Mouse (Mus musculus) liver, embryonic 11.5 days (tissue): ENCODE results near the gene Ctdsp1. TPM values are rescaled to one million over a fixed set of nuclear protein-coding genes. Genes with fewer than 3 reads are reported as not detected.

Source experiments
- ATAC-seq: fragments of 200-750 bp; cut with Nextera tagmentation; replicated peaks from 2 replicates; pipeline ENCODE4 v1.8.0; 2017; ENCODE audit warnings: moderate number of reproducible peaks, mild to moderate bottlenecking, moderate TSS enrichment, moderate library complexity; ENCODE audit not compliant: low FRiP score
- DNase-seq: peaks from one replicate; pipeline ENCODE4 v3.0.0-alpha.2; 2017; ENCODE audit warnings: low spot score
- H3K27ac ChIP-seq: fragments of 300-500 bp; sonication (generic); 2 replicates; pipeline ENCODE4 v1.5.1; 2014; ENCODE audit warnings: mild to moderate bottlenecking, low read depth, low read length, control low read depth
- H3K27me3 ChIP-seq: fragments of 300-500 bp; sonication (generic); replicated peaks from 2 replicates; pipeline ENCODE4 v1.6.1; 2014; ENCODE audit warnings: low read length, mixed read lengths; ENCODE audit not compliant: control insufficient read depth, insufficient read depth
- H3K36me3 ChIP-seq: fragments of 300-500 bp; sonication (generic); 2 replicates; pipeline ENCODE4 v1.6.1; 2014; ENCODE audit warnings: mild to moderate bottlenecking, low read length, moderate library complexity, mixed read lengths; ENCODE audit not compliant: control insufficient read depth, insufficient read depth
- H3K4me1 ChIP-seq: fragments of 300-500 bp; sonication (generic); replicated peaks from 2 replicates; pipeline ENCODE4 v1.6.1; 2014; ENCODE audit warnings: low read length, mixed read lengths; ENCODE audit not compliant: control insufficient read depth, insufficient read depth
- H3K4me2 ChIP-seq: fragments of 300-500 bp; sonication (generic); 2 replicates; pipeline ENCODE4 v1.6.1; 2014; ENCODE audit warnings: mild to moderate bottlenecking, control low read depth, moderate library complexity
- H3K4me3 ChIP-seq: fragments of 300-500 bp; sonication (generic); 2 replicates; pipeline ENCODE4 v1.5.1; 2014; ENCODE audit warnings: low read depth, low read length, control low read depth
- H3K9ac ChIP-seq: fragments of 300-500 bp; sonication (generic); 2 replicates; pipeline ENCODE4 v1.6.1; 2014; ENCODE audit warnings: low read depth, low read length, control low read depth
- H3K9me3 ChIP-seq: fragments of 300-500 bp; sonication (generic); 2 replicates; pipeline ENCODE4 v1.6.1; 2016; ENCODE audit warnings: low read length, inconsistent platforms, mixed read lengths; ENCODE audit not compliant: control insufficient read depth
- WGBS: fragments of 180-500 bp; shearing (Covaris S2); extraction: QIAGEN DNeasy Blood & Tissue Kit; methylation state at CpG from one replicate; pipeline ENCODE4 v1.1.7; 2014; 5-methylcytosine and 5-hydroxymethylcytosine counted together
- polyA plus RNA-seq: library from polyadenylated mRNA; unstranded; fragments of >200 nt; fragmentation: Nextera tagmentation; extraction: Ambion mirVana; gene quantifications from 2 replicates; pipeline ENCODE4 v1.2.1, GENCODE M21; 2014

Ctdsp1 gene
- polyA plus RNA-seq, 1 experiment from 2014 or later, result 71.1 TPM

DNA sequence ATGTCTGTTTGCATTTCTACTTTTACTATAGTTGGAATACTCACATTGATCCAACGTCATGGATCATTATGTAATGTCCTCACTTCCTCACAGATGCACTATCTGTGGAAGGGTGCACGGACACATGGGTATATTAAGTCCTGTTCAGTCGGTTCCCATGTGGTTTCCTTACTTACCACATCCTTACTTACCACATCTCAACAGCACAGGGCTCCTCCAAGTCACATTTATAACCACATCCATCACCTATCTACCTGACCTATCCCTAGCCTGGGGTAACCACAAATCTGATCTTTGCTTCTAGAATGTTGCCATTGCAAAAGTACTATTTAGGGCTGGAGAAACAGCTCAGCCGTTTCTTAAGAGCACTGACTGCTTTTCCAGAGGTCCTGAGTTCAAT, 17.9 kb upstream of the Ctdsp1 start:
- ATAC-seq, result no peak
- no peak for DNase-seq
- Histone ChIP-seq H3K9me3 (no peaks in the 10 kb centered on the region), H3K27ac (no peak overlapping the region), H3K27me3 (no peaks in the 10 kb centered on the region), H3K4me3 (no peak overlapping the region), H3K4me2 (no peak overlapping the region), H3K4me1 (0 out of 2 replicates have a peak, but pooled peaks cover 2% of the 10 kb centered on the region), H3K9ac (no peak overlapping the region), H3K36me3 (no peaks in the 10 kb centered on the region)
- WGBS, result 33% methylated on average over 4 of the region's 4 CpGs

DNA sequence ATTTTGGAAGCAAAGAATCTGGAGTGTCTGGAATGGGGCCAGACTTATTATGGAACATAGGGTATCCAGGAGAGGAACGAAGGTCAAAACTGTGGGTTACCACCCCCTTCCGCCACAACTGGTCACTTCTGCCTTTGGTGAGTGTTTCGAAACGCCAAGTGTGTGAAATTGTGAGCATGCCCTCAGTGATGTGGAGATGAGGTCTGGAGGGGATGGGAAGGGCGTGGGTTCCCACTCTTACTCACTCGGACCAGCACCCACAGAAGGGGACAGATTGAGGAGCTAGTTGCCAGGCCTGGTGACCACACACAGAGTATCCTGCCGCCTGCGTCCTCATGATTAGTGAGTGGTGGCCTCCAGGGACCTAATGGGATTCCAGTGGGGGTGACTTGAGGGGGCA, 16.3 kb upstream of the Ctdsp1 start, which contains the start of gene Slc11a1:
Gene Slc11a1 (plus strand): TSS at position 216 of the 400 bp plus-strand sequence.
- peaks cover 8% of the 10 kb centered on the region for H3K4me1 ChIP-seq
- H3K9me3 ChIP-seq, result no peaks in the 10 kb centered on the region
- 60% methylated on average over 8 of the region's 8 CpGs for WGBS
- no peak for ATAC-seq
- DNase-seq, result no peak
- no peak within 1 kb of the TSS for H3K27ac ChIP-seq
- H3K4me2 ChIP-seq, result no peak within 1 kb of the TSS
- no peaks in the 10 kb centered on the region for H3K27me3 ChIP-seq
- H3K36me3 ChIP-seq, result no peaks in the 10 kb centered on the region
- H3K4me3 ChIP-seq, result 0 out of 2 replicates have a peak within 1 kb of the TSS, but pooled peaks have one; percentile 4
- H3K9ac ChIP-seq, result no peak within 1 kb of the TSS

GRCm38 (mm10) chr1:74375561-74375960, 15.7 kb upstream of the Ctdsp1 start:
- no peak for DNase-seq
- 0 out of 2 replicates have a peak overlapping the region, but pooled peaks have one; percentile 4 for H3K4me3 ChIP-seq
- H3K4me1 ChIP-seq, result peaks cover 9% of the 10 kb centered on the region
- H3K36me3 ChIP-seq, result no peaks in the 10 kb centered on the region
- ATAC-seq, result no peak
- no peaks in the 10 kb centered on the region for H3K27me3 ChIP-seq
- WGBS, result 75% methylated on average over 10 of the region's 10 CpGs
- no peak overlapping the region for H3K9ac ChIP-seq
- H3K27ac ChIP-seq, result no peak overlapping the region
- no peak overlapping the region for H3K4me2 ChIP-seq
- H3K9me3 ChIP-seq, result no peaks in the 10 kb centered on the region

GRCm38 (mm10) chr1:74376396-74376795, 14.9 kb upstream of the Ctdsp1 start:
- no peaks in the 10 kb centered on the region for H3K36me3 ChIP-seq
- no peaks in the 10 kb centered on the region for H3K9me3 ChIP-seq
- H3K4me2 ChIP-seq, result no peak overlapping the region
- no peak overlapping the region; the same call in 1 of the 2 replicates for H3K27ac ChIP-seq
- 76% methylated on average over 4 of the region's 4 CpGs for WGBS
- peaks cover 9% of the 10 kb centered on the region for H3K4me1 ChIP-seq
- ATAC-seq, result no peak
- no peak for DNase-seq
- H3K9ac ChIP-seq, result no peak overlapping the region
- H3K27me3 ChIP-seq, result no peaks in the 10 kb centered on the region
- no peak overlapping the region for H3K4me3 ChIP-seq

- Histone ChIP-seq H3K4me2 (no peak overlapping the region), H3K27ac (no peak overlapping the region), H3K4me3 (no peak overlapping the region), H3K27me3 (no peaks in the 10 kb centered on the region), H3K9ac (no peak overlapping the region), H3K9me3 (no peaks in the 10 kb centered on the region), H3K4me1 (peaks cover 17% of the 10 kb centered on the region), H3K36me3 (no peaks in the 10 kb centered on the region)
- WGBS, result 74% methylated on average over 7 of the region's 7 CpGs
- no peak for ATAC-seq
- DNase-seq, result no peak
Measured at GRCm38 (mm10) chr1:74379058-74379504, 12.2 kb upstream of the Ctdsp1 start.

DNA sequence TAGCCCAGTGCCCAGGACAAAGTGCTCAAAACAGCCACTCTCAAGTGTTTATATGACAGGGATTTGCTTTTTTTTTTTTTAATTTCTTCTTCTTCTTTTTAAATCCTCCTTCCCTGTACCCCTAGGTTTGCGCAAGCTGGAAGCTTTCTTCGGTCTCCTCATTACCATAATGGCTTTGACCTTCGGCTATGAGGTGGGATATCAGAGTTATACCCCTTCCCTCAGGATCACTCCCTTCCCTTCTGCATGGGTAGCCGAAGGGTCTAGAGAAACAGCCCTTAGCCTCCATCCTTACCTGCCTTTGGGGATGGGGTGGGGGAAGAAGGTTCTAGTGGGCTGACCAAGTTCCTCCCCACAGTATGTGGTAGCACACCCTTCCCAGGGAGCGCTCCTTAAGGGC, 10.8 kb upstream of the Ctdsp1 start:
- WGBS, result 84% methylated on average over 5 of the region's 5 CpGs
- Histone ChIP-seq H3K4me1 (peaks cover 22% of the 10 kb centered on the region), H3K27ac (no peak overlapping the region)

GRCm38 (mm10) chr1:74381588-74382021, 9.7 kb upstream of the Ctdsp1 start:
- ATAC-seq (no peak), DNase-seq (no peak)
- H3K9me3 ChIP-seq, result no peaks in the 10 kb centered on the region
- H3K4me3 ChIP-seq, result no peak overlapping the region
- H3K4me1 ChIP-seq, result peaks cover 22% of the 10 kb centered on the region
- WGBS, result 60% methylated on average over 10 of the region's 10 CpGs
- no peak overlapping the region for H3K4me2 ChIP-seq
- H3K27me3 ChIP-seq, result no peaks in the 10 kb centered on the region
- H3K36me3 ChIP-seq, result no peaks in the 10 kb centered on the region
- H3K9ac ChIP-seq, result no peak overlapping the region
- no peak overlapping the region for H3K27ac ChIP-seq

More for the DNA sequence above, 10.8 kb upstream of the Ctdsp1 start:
- H3K4me2 ChIP-seq, result no peak overlapping the region
- no peak overlapping the region for H3K9ac ChIP-seq
- no peaks in the 10 kb centered on the region for H3K27me3 ChIP-seq
- ATAC-seq, result no peak
- no peaks in the 10 kb centered on the region for H3K9me3 ChIP-seq
- H3K36me3 ChIP-seq, result no peaks in the 10 kb centered on the region
- no peak for DNase-seq
- no peak overlapping the region for H3K4me3 ChIP-seq

GRCm38 (mm10) chr1:74383385-74383784, 7.9 kb upstream of the Ctdsp1 start:
- Histone ChIP-seq H3K27me3 (no peaks in the 10 kb centered on the region), H3K9ac (no peak overlapping the region), H3K36me3 (no peaks in the 10 kb centered on the region), H3K4me1 (peaks cover 28% of the 10 kb centered on the region), H3K9me3 (no peaks in the 10 kb centered on the region), H3K27ac (no peak overlapping the region), H3K4me3 (no peak overlapping the region), H3K4me2 (no peak overlapping the region)
- no peak for DNase-seq
- no peak for ATAC-seq
- 78% methylated on average over 13 of the region's 13 CpGs for WGBS

GRCm38 (mm10) chr1:74384525-74384924, 6.8 kb upstream of the Ctdsp1 start:
- Histone ChIP-seq H3K4me1 (peaks cover 30% of the 10 kb centered on the region), H3K4me2 (no peak overlapping the region), H3K27me3 (no peaks in the 10 kb centered on the region), H3K9ac (no peak overlapping the region), H3K9me3 (no peaks in the 10 kb centered on the region), H3K27ac (no peak overlapping the region), H3K4me3 (no peak overlapping the region), H3K36me3 (no peaks in the 10 kb centered on the region)
- 72% methylated on average over 8 of the region's 8 CpGs for WGBS
- DNase-seq (no peak), ATAC-seq (no peak)
